Mouse (Mus musculus): ENCODE results near the gene Coro1c. TPM values are rescaled to one million over a fixed set of nuclear protein-coding genes. Genes with fewer than 3 reads are reported as not detected.
A peak's percentile ranks its signal among the peaks of the same experiment; 100 is the strongest.

The Coro1c gene
- polyA plus RNA-seq, 2 experiments from 2014 or later = 43.2 to 59.6 TPM

GRCm38 (mm10) chr5:113883384-113883771 lies 25.2 kb downstream of the Coro1c start:
- no peak for ATAC-seq

- ATAC-seq = no peak
Observed at GRCm38 (mm10) chr5:113882566-113883383, 25.8 kb downstream of the Coro1c start.

- ATAC-seq = no peak
Observed at GRCm38 (mm10) chr5:113881136-113881535, 27.4 kb downstream of the Coro1c start.

GRCm38 (mm10) chr5:113878943-113879617 lies 29.5 kb downstream of the Coro1c start:
- ATAC-seq = no peak

GRCm38 (mm10) chr5:113877565-113877964 lies 31.0 kb downstream of the Coro1c start:
- ATAC-seq = no peak

GRCm38 (mm10) chr5:113876176-113876575 lies 32.4 kb downstream of the Coro1c start:
- no peak for ATAC-seq

- ATAC-seq = no peak
Observed at GRCm38 (mm10) chr5:113875625-113876024, 32.9 kb downstream of the Coro1c start.

GRCm38 (mm10) chr5:113874063-113875024 lies 34.2 kb downstream of the Coro1c start:
- ATAC-seq = no peak

- ATAC-seq = peak; percentile 65
Observed at GRCm38 (mm10) chr5:113872936-113873912, 35.3 kb downstream of the Coro1c start.

- ATAC-seq = no peak
Observed at GRCm38 (mm10) chr5:113871903-113872548, 36.5 kb downstream of the Coro1c start.

GRCm38 (mm10) chr5:113870393-113871040 lies 38.0 kb downstream of the Coro1c start:
- no peak for ATAC-seq

- ATAC-seq = no peak
Observed at GRCm38 (mm10) chr5:113869132-113869531, 39.4 kb downstream of the Coro1c start.

GRCm38 (mm10) chr5:113864992-113865391 lies 43.6 kb downstream of the Coro1c start:
- no peak for ATAC-seq

- no peak for ATAC-seq
Observed at GRCm38 (mm10) chr5:113863994-113864393, 44.6 kb downstream of the Coro1c start.

GRCm38 (mm10) chr5:113862418-113862817 lies 46.1 kb downstream of the Coro1c start:
- no peak for ATAC-seq

GRCm38 (mm10) chr5:113861294-113861693 lies 47.3 kb downstream of the Coro1c start:
- no peak for ATAC-seq

- ATAC-seq = peak; percentile 66
Observed at GRCm38 (mm10) chr5:113858971-113859370, 49.6 kb downstream of the Coro1c start.

GRCm38 (mm10) chr5:113858550-113858949 lies 50.0 kb downstream of the Coro1c start:
- no peak for ATAC-seq

- ATAC-seq = no peak
Observed at GRCm38 (mm10) chr5:113857631-113858030, 50.9 kb downstream of the Coro1c start.

GRCm38 (mm10) chr5:113856631-113857030 lies 51.9 kb downstream of the Coro1c start:
- ATAC-seq = no peak

Data from CD4-positive, CD25-positive, alpha-beta regulatory T cell, adult 4 months (primary cell).